Mouse (Mus musculus): Measurements from ENCODE around the gene Gm10961. TPM values are rescaled to one million over a fixed set of nuclear protein-coding genes. Genes with fewer than 3 reads are reported as not detected.

Gm10961 gene
- total RNA-seq (2021) = not detected
- long read RNA-seq, experiment 1 = 0 reads
- long read RNA-seq, experiment 2 = 0 reads

- intact Hi-C loops (cut with DNase I) = no loop called here
- H3K27ac ChIP-seq = peak within 1 kb of the TSS; percentile 93
- no peak for TF ChIP-seq CTCF (IDR thresholded peaks at IDR 0.05)
- DNase-seq = no peak
- H3K4me3 ChIP-seq = peak within 1 kb of the TSS; percentile 99
Observed at GRCm38 (mm10) chr3:107630682-107631522, at the start of gene Gm10961. Gene Gm10961, plus strand, starts transcription at chr3:107631322.

- peak overlapping the region; percentile 65 for H3K4me3 ChIP-seq
- H3K27ac ChIP-seq = no peak overlapping the region
- intact Hi-C loops (cut with DNase I) = no loop called here
- no peak for TF ChIP-seq CTCF (IDR thresholded peaks at IDR 0.05)
- DNase-seq = peak; percentile 1
Observed at GRCm38 (mm10) chr3:107582130-107582874, 48.8 kb upstream of the Gm10961 start.

GRCm38 (mm10) chr3:107582875-107583767 lies 48.0 kb upstream of the Gm10961 start:
- Histone ChIP-seq H3K27ac (no peak overlapping the region), H3K4me3 (peak overlapping the region; percentile 65)
- intact Hi-C loops (cut with DNase I) = no loop called here
- TF ChIP-seq CTCF (IDR thresholded peaks at IDR 0.05) = no peak
- peak; percentile 25 for DNase-seq

GRCm38 (mm10) chr3:107583893-107584292 lies 47.2 kb upstream of the Gm10961 start:
- Histone ChIP-seq H3K4me3 (no peak overlapping the region), H3K27ac (no peak overlapping the region)
- peak; percentile 3 for DNase-seq
- intact Hi-C loops (cut with DNase I) = no loop called here
- no peak for TF ChIP-seq CTCF (IDR thresholded peaks at IDR 0.05)

GRCm38 (mm10) chr3:107586504-107586903 lies 44.6 kb upstream of the Gm10961 start:
- Histone ChIP-seq H3K4me3 (no peak overlapping the region), H3K27ac (no peak overlapping the region)
- no peak for TF ChIP-seq CTCF (IDR thresholded peaks at IDR 0.05)
- DNase-seq = peak; percentile 15
- intact Hi-C loops (cut with DNase I) = no loop called here

GRCm38 (mm10) chr3:107591612-107592011 lies 39.5 kb upstream of the Gm10961 start:
- no peak overlapping the region for H3K4me3 ChIP-seq
- intact Hi-C loops (cut with DNase I) = no loop called here
- DNase-seq = peak; percentile 1
- TF ChIP-seq CTCF (IDR thresholded peaks at IDR 0.05) = no peak
- no peak overlapping the region for H3K27ac ChIP-seq

- TF ChIP-seq CTCF (IDR thresholded peaks at IDR 0.05) = no peak
- peak; percentile 0 for DNase-seq
- H3K27ac ChIP-seq = no peak overlapping the region
- H3K4me3 ChIP-seq = no peak overlapping the region
- intact Hi-C loops (cut with DNase I) = no loop called here
Observed at GRCm38 (mm10) chr3:107593632-107594031, 37.5 kb upstream of the Gm10961 start.

GRCm38 (mm10) chr3:107594662-107595263 lies 36.4 kb upstream of the Gm10961 start, which contains the start of gene Alx3:
Gene Alx3, plus strand, starts transcription at chr3:107595031.
- Histone ChIP-seq H3K27ac (no peak within 1 kb of the TSS), H3K4me3 (peak within 1 kb of the TSS; percentile 61)
- intact Hi-C loops (cut with DNase I) = no loop called here
- peak; percentile 21 for DNase-seq
- no peak for TF ChIP-seq CTCF (IDR thresholded peaks at IDR 0.05)

GRCm38 (mm10) chr3:107595264-107595937 lies 35.7 kb upstream of the Gm10961 start:
- Histone ChIP-seq H3K27ac (no peak overlapping the region), H3K4me3 (peak overlapping the region; percentile 61)
- TF ChIP-seq CTCF (IDR thresholded peaks at IDR 0.05) = no peak
- DNase-seq = no peak
- intact Hi-C loops (cut with DNase I) = no loop called here

- Histone ChIP-seq H3K4me3 (peak overlapping the region; percentile 61), H3K27ac (no peak overlapping the region)
- intact Hi-C loops (cut with DNase I) = no loop called here
- peak; percentile 30 for DNase-seq
- TF ChIP-seq CTCF (IDR thresholded peaks at IDR 0.05) = no peak
Observed at GRCm38 (mm10) chr3:107595938-107596461, 35.1 kb upstream of the Gm10961 start.

GRCm38 (mm10) chr3:107596559-107596958 lies 34.6 kb upstream of the Gm10961 start:
- TF ChIP-seq CTCF (IDR thresholded peaks at IDR 0.05) = no peak
- Histone ChIP-seq H3K4me3 (peak overlapping the region; percentile 19; the same call in 1 of the 2 replicates), H3K27ac (no peak overlapping the region)
- DNase-seq = peak; percentile 23
- intact Hi-C loops (cut with DNase I) = no loop called here

Measured in gastrocnemius, adult 2 months (tissue).